Comparison of ENCODE assay signal across 23 mouse cellular contexts in the genomic region with DNA sequence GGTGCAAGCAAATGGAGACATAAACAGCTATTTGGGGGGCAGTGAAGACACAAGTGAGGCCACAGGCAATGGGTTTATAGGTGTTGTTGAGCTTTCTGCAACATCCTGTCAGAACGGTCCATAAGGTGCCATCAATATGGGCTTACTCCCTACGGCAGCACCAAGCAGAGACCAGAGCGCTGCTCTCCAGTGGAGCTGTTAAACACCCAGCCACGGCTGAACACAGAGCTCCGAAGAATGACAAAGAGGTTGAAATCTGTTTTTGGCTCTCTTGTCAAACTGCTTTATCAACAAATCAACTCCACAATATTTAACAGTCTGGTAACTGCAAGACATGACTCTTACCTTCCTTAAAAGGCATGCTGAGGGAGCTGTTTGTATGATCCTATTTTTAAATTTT.
A peak's percentile ranks its signal among the peaks of the same experiment; 100 is the strongest.
DNase-seq lines count a peak whose midpoint lies in the region; ATAC-seq and TF ChIP-seq lines count a peak whose summit lies in the region.
"Had no signal": no experiment of that assay in that cellular context is flagged by ENCODE, and none has a peak within 500 bp of the region (broad histone marks: within the 10 kb centered on the region; RNA-seq: fewer than 3 reads in every experiment).

No protein-coding gene starts in this region.

- H3K4me1 ChIP-seq in heart, embryonic 10.5 days: 0 out of 2 replicates have a peak, but pooled peaks cover 3% of the 10 kb centered on the region
- H3K4me1 ChIP-seq in lung, embryonic 16.5 days (replicated peaks; ENCODE audit: control insufficient read depth, insufficient read depth, low read length): no peaks in the 10 kb centered on the region; the same call in 1 of the 2 replicates
- 0 out of 2 replicates have a peak, but pooled peaks cover 2% of the 10 kb centered on the region for H3K4me1 ChIP-seq in intestine, embryonic 16.5 days (ENCODE audit: control insufficient read depth, insufficient read depth, low read length)
- no peaks in the 10 kb centered on the region for H3K4me1 ChIP-seq in stomach, postnatal 0 days (replicated peaks; ENCODE audit: control insufficient read depth, insufficient read depth)
- H3K4me1 ChIP-seq in hindbrain, embryonic 14.5 days (replicated peaks; ENCODE audit: control insufficient read depth, insufficient read depth, low read length): no peaks in the 10 kb centered on the region
- H3K4me1 ChIP-seq: forebrain, embryonic 13.5 days; hindbrain, embryonic 13.5 days had no signal

- no peak for TF ChIP-seq CTCF in stomach, postnatal 0 days (IDR thresholded peaks at IDR 0.05; ENCODE audit: low read depth)

- peak; percentile 74 for ATAC-seq in lung, embryonic 16.5 days (ENCODE audit: low read depth)
- no peak for ATAC-seq in intestine, embryonic 16.5 days
- ATAC-seq in stomach, postnatal 0 days (ENCODE audit: low FRiP score, low TSS enrichment): no peak
- no peak for ATAC-seq in hindbrain, embryonic 14.5 days (ENCODE audit: low FRiP score)
- ATAC-seq: activated CD4-positive, CD25-positive, alpha-beta regulatory T cell, adult 4 months; forebrain, embryonic 13.5 days; forebrain, postnatal 0 days; Patski had no signal

- DNase-seq in heart, embryonic 10.5 days (ENCODE audit: low spot score): peak; percentile 27
- no peak for DNase-seq in heart, adult 8-10 months (ENCODE audit: low spot score)
- DNase-seq in lung, postnatal 25 days (ENCODE audit: low spot score): no peak
- DNase-seq in stomach, postnatal 0 days (ENCODE audit: low spot score): no peak
- DNase-seq in testis, postnatal 10 days (ENCODE audit: low spot score): no peak
- no peak for DNase-seq in hindbrain, embryonic 14.5 days (ENCODE audit: low spot score)
- DNase-seq: adrenal gland, postnatal 14 days; cerebellum, adult 18-20 months; cerebellum, adult 9-11 months; cerebellum, postnatal 36 days; forebrain, postnatal 0 days; gastrocnemius, postnatal 10 days; heart, adult 2 months; heart, postnatal 10 days; heart, postnatal 4 days had no signal

- H3K27me3 ChIP-seq in heart, embryonic 10.5 days (ENCODE audit: insufficient read depth, poor library complexity, severe bottlenecking): no peaks in the 10 kb centered on the region
- H3K27me3 ChIP-seq in lung, embryonic 16.5 days (ENCODE audit: control insufficient read depth, insufficient read depth, low read depth, low read length): no peaks in the 10 kb centered on the region
- H3K27me3 ChIP-seq in intestine, embryonic 16.5 days (replicated peaks; ENCODE audit: control insufficient read depth, insufficient read depth, low read length): no peaks in the 10 kb centered on the region
- H3K27me3 ChIP-seq in stomach, postnatal 0 days (ENCODE audit: control insufficient read depth, insufficient read depth, low read length): no peaks in the 10 kb centered on the region
- H3K27me3 ChIP-seq in hindbrain, embryonic 14.5 days (ENCODE audit: control insufficient read depth, insufficient read depth, low read length): no peaks in the 10 kb centered on the region
- H3K27me3 ChIP-seq: CH12.LX; embryonic facial prominence, embryonic 13.5 days; forebrain, embryonic 13.5 days; hindbrain, embryonic 13.5 days had no signal

- no peak overlapping the region for H3K27ac ChIP-seq in heart, embryonic 10.5 days
- H3K27ac ChIP-seq in lung, embryonic 16.5 days (ENCODE audit: low read length): no peak overlapping the region
- peak overlapping the region; percentile 58 for H3K27ac ChIP-seq in intestine, embryonic 16.5 days (ENCODE audit: low read length)
- H3K27ac ChIP-seq in stomach, postnatal 0 days (replicated peaks): 0 out of 2 replicates have a peak overlapping the region, but pooled peaks have one; percentile 8
- H3K27ac ChIP-seq in hindbrain, embryonic 14.5 days: no peak overlapping the region
- H3K27ac ChIP-seq: embryonic facial prominence, embryonic 13.5 days; forebrain, embryonic 13.5 days; heart, adult 2 months; hindbrain, embryonic 13.5 days had no signal

- WGBS in heart, embryonic 10.5 days: 61% methylated on average over 5 of the region's 5 CpGs
- 52% methylated on average over 5 of the region's 5 CpGs for WGBS in lung, embryonic 16.5 days
- WGBS in intestine, embryonic 16.5 days: 48% methylated on average over 5 of the region's 5 CpGs
- 41% methylated on average over 5 of the region's 5 CpGs for WGBS in stomach, postnatal 0 days
- 84% methylated on average over 5 of the region's 5 CpGs for WGBS in hindbrain, embryonic 14.5 days

- TF ChIP-seq EP300 in stomach, postnatal 0 days (optimal IDR thresholded peaks at IDR 0.05): no peak

- no peaks in the 10 kb centered on the region for H3K9me3 ChIP-seq in heart, embryonic 10.5 days
- 0 out of 2 replicates have a peak, but pooled peaks cover 2% of the 10 kb centered on the region for H3K9me3 ChIP-seq in lung, embryonic 16.5 days (ENCODE audit: control insufficient read depth, low read length)
- no peaks in the 10 kb centered on the region for H3K9me3 ChIP-seq in intestine, embryonic 16.5 days (ENCODE audit: control insufficient read depth, low read length)
- no peaks in the 10 kb centered on the region for H3K9me3 ChIP-seq in stomach, postnatal 0 days (ENCODE audit: control insufficient read depth, low read length)
- H3K9me3 ChIP-seq in hindbrain, embryonic 14.5 days (ENCODE audit: control insufficient read depth, low read length): no peaks in the 10 kb centered on the region
- H3K9me3 ChIP-seq: embryonic facial prominence, embryonic 13.5 days; forebrain, embryonic 13.5 days; hindbrain, embryonic 13.5 days had no signal

- no peak overlapping the region for H3K4me3 ChIP-seq in heart, embryonic 10.5 days
- H3K4me3 ChIP-seq in lung, embryonic 16.5 days (ENCODE audit: low read length): no peak overlapping the region
- no peak overlapping the region for H3K4me3 ChIP-seq in intestine, embryonic 16.5 days (ENCODE audit: low read length)
- H3K4me3 ChIP-seq in stomach, postnatal 0 days (ENCODE audit: low read depth, low read length): no peak overlapping the region
- H3K4me3 ChIP-seq in hindbrain, embryonic 14.5 days (replicated peaks; ENCODE audit: low read length): no peak overlapping the region
- H3K4me3 ChIP-seq: embryonic facial prominence, embryonic 13.5 days; forebrain, embryonic 13.5 days; heart, adult 2 months; hindbrain, embryonic 13.5 days had no signal

- H3K4me2 ChIP-seq in lung, embryonic 16.5 days (ENCODE audit: low read depth, low read length): no peak overlapping the region
- no peak overlapping the region for H3K4me2 ChIP-seq in intestine, embryonic 16.5 days (ENCODE audit: low read depth, low read length)
- no peak overlapping the region for H3K4me2 ChIP-seq in stomach, postnatal 0 days (replicated peaks; ENCODE audit: low read depth)
- no peak overlapping the region for H3K4me2 ChIP-seq in hindbrain, embryonic 14.5 days (replicated peaks)
- H3K4me2 ChIP-seq: embryonic facial prominence, embryonic 13.5 days; forebrain, embryonic 13.5 days; hindbrain, embryonic 13.5 days had no signal

- no peaks in the 10 kb centered on the region for H3K36me3 ChIP-seq in heart, embryonic 10.5 days
- H3K36me3 ChIP-seq in lung, embryonic 16.5 days (ENCODE audit: control insufficient read depth, insufficient read depth, low read length): no peaks in the 10 kb centered on the region
- H3K36me3 ChIP-seq in intestine, embryonic 16.5 days (ENCODE audit: control insufficient read depth, insufficient read depth, low read length): no peaks in the 10 kb centered on the region
- H3K36me3 ChIP-seq in stomach, postnatal 0 days (ENCODE audit: control insufficient read depth, insufficient read depth, low read length): no peaks in the 10 kb centered on the region
- no peaks in the 10 kb centered on the region for H3K36me3 ChIP-seq in hindbrain, embryonic 14.5 days (replicated peaks; ENCODE audit: control insufficient read depth, insufficient read depth)
- H3K36me3 ChIP-seq: embryonic facial prominence, embryonic 13.5 days; hindbrain, embryonic 13.5 days had no signal

- H3K9ac ChIP-seq in lung, embryonic 16.5 days (ENCODE audit: low read length): no peak overlapping the region
- H3K9ac ChIP-seq in intestine, embryonic 16.5 days (ENCODE audit: low read depth, low read length): no peak overlapping the region
- H3K9ac ChIP-seq in stomach, postnatal 0 days (ENCODE audit: low read length): no peak overlapping the region
- H3K9ac ChIP-seq in hindbrain, embryonic 14.5 days: no peak overlapping the region
- H3K9ac ChIP-seq: embryonic facial prominence, embryonic 13.5 days; forebrain, embryonic 13.5 days; forebrain, postnatal 0 days; hindbrain, embryonic 13.5 days had no signal

Comparison
In these comparisons a context has a peak if more than half of its experiments do, and no peak if none do; other contexts are left out.
1. H3K27ac ChIP-seq: peak in intestine, embryonic 16.5 days (single experiment) and stomach, postnatal 0 days (single experiment); none in heart, embryonic 10.5 days (single experiment), lung, embryonic 16.5 days (single experiment) and hindbrain, embryonic 14.5 days (single experiment).